Mouse (Mus musculus) gastrocnemius, postnatal 10 days (tissue): ENCODE data around the gene Dync1li2. TPM values are rescaled to one million over a fixed set of nuclear protein-coding genes. Genes with fewer than 3 reads are reported as not detected.

ENCODE experiments used
- DNase-seq: peaks from one replicate; pipeline ENCODE4 v3.0.0; 2021; ENCODE audit warnings: mixed read lengths
- long read RNA-seq, 2 experiments: library from polyadenylated mRNA; stranded (forward); transcript quantifications; one replicate each; pipeline ENCODE4 v2.0.0; 2021
- total RNA-seq, 2 experiments: library from RNA; stranded (reverse); gene quantifications; 2 replicates each; pipeline ENCODE4 v1.2.3; 2021

Dync1li2 gene
- 100 to 1,000 TPM; 101 to 112 TPM for total RNA-seq
- long read RNA-seq, experiment 1, full-length matches to known transcripts: 76 of 92 reads
- long read RNA-seq, experiment 1, partial matches to known transcripts: 3 of 92 reads
- long read RNA-seq, experiment 1, other reads (novel, unspliced or antisense): 13 of 92 reads
- long read RNA-seq, experiment 2, full-length matches to known transcripts: 65 of 78 reads
- long read RNA-seq, experiment 2, partial matches to known transcripts: 3 of 78 reads
- long read RNA-seq, experiment 2, other reads (novel, unspliced or antisense): 10 of 78 reads

GRCm38 (mm10) chr8:104442299-104443124 is at the start of gene Dync1li2:
Gene Dync1li2, minus strand, starts transcription at chr8:104443047.
- peak; percentile 96 for DNase-seq

GRCm38 (mm10) chr8:104479091-104479490 is 36.2 kb upstream of the Dync1li2 start:
- no peak for DNase-seq

GRCm38 (mm10) chr8:104472465-104472864 is 29.6 kb upstream of the Dync1li2 start:
- DNase-seq: no peak

GRCm38 (mm10) chr8:104467463-104467862 is 24.6 kb upstream of the Dync1li2 start:
- no peak for DNase-seq

GRCm38 (mm10) chr8:104452177-104452576 is 9.3 kb upstream of the Dync1li2 start:
- DNase-seq: no peak

- no peak for DNase-seq
Observed at GRCm38 (mm10) chr8:104448796-104449195, 5.9 kb upstream of the Dync1li2 start.

GRCm38 (mm10) chr8:104446016-104446415 is 3.2 kb upstream of the Dync1li2 start:
- no peak for DNase-seq

- no peak for DNase-seq
Observed at GRCm38 (mm10) chr8:104445248-104445647, 2.4 kb upstream of the Dync1li2 start.

- no peak for DNase-seq
Observed at GRCm38 (mm10) chr8:104443125-104443679, 355 bp upstream of the Dync1li2 start.

GRCm38 (mm10) chr8:104441613-104442012 is 1.2 kb downstream of the Dync1li2 start:
- no peak for DNase-seq

GRCm38 (mm10) chr8:104439461-104439860 is 3.4 kb downstream of the Dync1li2 start:
- DNase-seq: no peak

- DNase-seq: no peak
Observed at GRCm38 (mm10) chr8:104437494-104438135, 5.2 kb downstream of the Dync1li2 start.

- DNase-seq: no peak
Observed at GRCm38 (mm10) chr8:104436591-104436990, 6.3 kb downstream of the Dync1li2 start.

GRCm38 (mm10) chr8:104436038-104436437 is 6.8 kb downstream of the Dync1li2 start:
- DNase-seq: peak; percentile 99

- DNase-seq: no peak
Observed at GRCm38 (mm10) chr8:104434826-104435354, 8.0 kb downstream of the Dync1li2 start.

GRCm38 (mm10) chr8:104434275-104434674 is 8.6 kb downstream of the Dync1li2 start:
- DNase-seq: no peak

GRCm38 (mm10) chr8:104433191-104433842 is 9.5 kb downstream of the Dync1li2 start:
- DNase-seq: no peak

- no peak for DNase-seq
Observed at GRCm38 (mm10) chr8:104432656-104433055, 10.2 kb downstream of the Dync1li2 start.

- no peak for DNase-seq
Observed at GRCm38 (mm10) chr8:104430230-104430629, 12.6 kb downstream of the Dync1li2 start.

- DNase-seq: no peak
Observed at GRCm38 (mm10) chr8:104427703-104428102, 15.1 kb downstream of the Dync1li2 start.

GRCm38 (mm10) chr8:104422313-104422712 is 20.5 kb downstream of the Dync1li2 start:
- no peak for DNase-seq

GRCm38 (mm10) chr8:104416022-104416421 is 26.8 kb downstream of the Dync1li2 start:
- no peak for DNase-seq
